Mouse (Mus musculus) ES-E14 (cell line): ENCODE measurements around the gene Zmiz1. TPM values are rescaled to one million over a fixed set of nuclear protein-coding genes. Genes with fewer than 3 reads are reported as not detected.
A peak's percentile ranks its signal among the peaks of the same experiment; 100 is the strongest.

Source experiments
- DNase-seq: peaks from one replicate; pipeline ENCODE4 v3.0.0-alpha.2; 2013; ENCODE audit warnings: low read depth, low spot score
- H3K27ac ChIP-seq: 2 replicates; pipeline ENCODE4 v1.5.1; 2012; ENCODE audit warnings: low read depth, mild to moderate bottlenecking, low read length, moderate library complexity, mixed read lengths; ENCODE audit not compliant: poor library complexity, insufficient read depth, severe bottlenecking
- H3K36me3 ChIP-seq: 2 replicates; pipeline ENCODE4 v1.6.1; 2012; ENCODE audit warnings: mild to moderate bottlenecking, low read length, moderate library complexity, mixed read lengths; ENCODE audit not compliant: control insufficient read depth, poor library complexity, insufficient read depth, severe bottlenecking
- H3K4me1 ChIP-seq, 2 experiments: fragments of 150-350 bp in 1 of 2; sonication (generic) in 1 of 2; 2 replicates each; pipeline ENCODE4 v1.6.1; 2012; ENCODE audit warnings: low read length in 2 of 2, mild to moderate bottlenecking in 1 of 2, mixed read lengths in 1 of 2; ENCODE audit not compliant: control insufficient read depth in 2 of 2, insufficient read depth in 2 of 2, poor library complexity in 1 of 2
- H3K4me3 ChIP-seq, 2 experiments: fragments of 150-350 bp in 1 of 2; sonication (generic) in 1 of 2; 2 replicates each; pipeline ENCODE4 v1.5.1; 2012; ENCODE audit warnings: low read length in 2 of 2, low read depth in 1 of 2, mild to moderate bottlenecking in 1 of 2, mixed read lengths in 1 of 2; ENCODE audit not compliant: insufficient read depth in 1 of 2, poor library complexity in 1 of 2, severe bottlenecking in 1 of 2
- H3K9ac ChIP-seq: 2 replicates; pipeline ENCODE4 v1.6.1; 2012; ENCODE audit warnings: low read depth, mild to moderate bottlenecking, low read length, mixed read lengths; ENCODE audit not compliant: poor library complexity, insufficient read depth, severe bottlenecking
- H3K9me3 ChIP-seq: fragments of 150-350 bp; sonication (generic); 2 replicates; pipeline ENCODE4 v1.6.1; 2012; ENCODE audit warnings: low read depth, mild to moderate bottlenecking, low read length; ENCODE audit not compliant: control insufficient read depth, insufficient read depth
- CHD2 ChIP-seq: IDR thresholded peaks from 2 replicates; pipeline ENCODE4 v1.6.1; 2014; ENCODE audit warnings: mild to moderate bottlenecking, low read depth, low read length, inconsistent platforms
- HCFC1 ChIP-seq: IDR thresholded peaks from 2 replicates; pipeline ENCODE4 v1.6.1; 2012; ENCODE audit warnings: low read length, inconsistent platforms, borderline replicate concordance; ENCODE audit not compliant: insufficient read depth
- MAFK ChIP-seq: IDR thresholded peaks from 2 replicates; pipeline ENCODE4 v1.6.1; 2014; ENCODE audit warnings: mild to moderate bottlenecking, low read depth, low read length, inconsistent platforms; ENCODE audit not compliant: insufficient read depth
- ZC3H11A ChIP-seq: IDR thresholded peaks from 2 replicates; pipeline ENCODE4 v1.6.1; 2012; ENCODE audit warnings: low read depth, mild to moderate bottlenecking, inconsistent platforms, low read length, borderline replicate concordance
- ZNF384 ChIP-seq: IDR thresholded peaks from 2 replicates; pipeline ENCODE4 v1.6.1; 2012; ENCODE audit warnings: low read depth, low read length, inconsistent platforms
- in situ Hi-C, 2 experiments: fragments of 600-800 bp; cut with MboI; formaldehyde crosslinking; loops; one replicate each; pipeline ENCODE4 v1.15.1; 2025; ENCODE audit warnings: low sequenced_read_pairs in 2 of 2, inconsistent platforms in 1 of 2; ENCODE audit not compliant: unreplicated experiment in 2 of 2
- total RNA-seq: library from RNA; depleted of rRNA; stranded (reverse); fragments of 300-350 nt; gene quantifications from 2 replicates; pipeline ENCODE4 v1.2.3, GENCODE M21; 2012

Gene Zmiz1
- total RNA-seq, 1 experiment, result 16.9 TPM

DNA sequence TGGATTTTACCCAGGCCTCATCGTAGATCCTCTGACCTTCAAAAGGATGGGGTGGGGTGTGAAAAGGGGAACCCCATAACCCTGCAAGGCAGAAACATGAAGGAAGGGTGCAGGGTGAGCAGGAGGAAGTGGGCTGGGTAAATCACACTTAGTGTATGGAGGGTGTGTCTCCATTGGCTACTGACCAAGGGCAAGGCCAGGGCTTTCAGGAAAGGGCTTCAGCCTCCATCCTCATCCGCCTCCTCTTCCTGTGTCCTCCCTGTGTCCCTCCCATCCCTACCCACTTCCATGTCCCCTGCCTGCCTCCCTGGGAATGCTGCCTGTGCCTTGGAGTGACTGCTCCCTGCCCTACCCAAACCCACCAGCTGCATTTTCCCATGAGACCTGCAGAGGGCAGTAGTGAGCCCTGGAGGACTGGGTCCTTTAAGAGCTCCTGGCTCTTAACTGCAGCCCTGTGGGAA lies 187.2 kb downstream of the Zmiz1 start:
- H3K9me3 ChIP-seq, result no peaks in the 10 kb centered on the region
- peaks cover 36% of the 10 kb centered on the region for H3K36me3 ChIP-seq
- no peak overlapping the region for H3K27ac ChIP-seq
- H3K4me1 ChIP-seq, result peaks cover 0 to 2% of the 10 kb centered on the region in 2 experiments; a peak in 1 of 4 replicates
- no peak overlapping the region for H3K4me3 ChIP-seq
- no peak overlapping the region for H3K9ac ChIP-seq
- in situ Hi-C loops, result loop anchor here in 1 of 2 experiments (10.0 kb wide), 1 partner anchor 59 kb away; no protein-coding TSS in a partner anchor
- DNase-seq, result peak; percentile 80
- no peak for TF ChIP-seq MAFK
- 0 out of 2 replicates have a peak, but pooled peaks have one; percentile 7 for TF ChIP-seq ZC3H11A

DNA sequence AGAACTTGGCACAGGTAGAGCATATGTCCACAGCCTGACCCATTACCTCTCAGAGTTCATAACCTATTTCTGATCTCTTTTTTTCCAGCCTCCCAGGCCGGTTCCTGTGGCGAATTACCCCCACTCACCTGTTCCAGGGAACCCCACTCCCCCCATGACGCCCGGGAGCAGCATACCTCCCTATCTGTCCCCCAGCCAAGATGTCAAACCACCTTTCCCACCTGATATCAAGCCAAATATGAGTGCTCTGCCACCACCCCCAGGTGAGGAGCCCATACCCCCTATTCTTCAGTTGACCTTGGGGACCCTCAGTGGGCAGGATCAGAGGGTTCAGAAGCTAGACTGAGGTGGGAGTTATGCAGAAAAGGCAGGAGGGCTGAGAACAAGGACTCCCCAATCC lies 192.1 kb downstream of the Zmiz1 start:
- TF ChIP-seq MAFK (no peak), CHD2 (no peak), ZC3H11A (no peak), ZNF384 (no peak), HCFC1 (no peak)
- in situ Hi-C loops, result no loop called here
- peaks cover 58% of the 10 kb centered on the region for H3K36me3 ChIP-seq
- H3K9ac ChIP-seq, result no peak overlapping the region
- DNase-seq, result no peak
- H3K4me1 ChIP-seq, result peaks cover 0 to 1% of the 10 kb centered on the region in 2 experiments; a peak in 1 of 4 replicates
- H3K27ac ChIP-seq, result no peak overlapping the region
- no peaks in the 10 kb centered on the region for H3K9me3 ChIP-seq
- H3K4me3 ChIP-seq, result no peak overlapping the region

DNA sequence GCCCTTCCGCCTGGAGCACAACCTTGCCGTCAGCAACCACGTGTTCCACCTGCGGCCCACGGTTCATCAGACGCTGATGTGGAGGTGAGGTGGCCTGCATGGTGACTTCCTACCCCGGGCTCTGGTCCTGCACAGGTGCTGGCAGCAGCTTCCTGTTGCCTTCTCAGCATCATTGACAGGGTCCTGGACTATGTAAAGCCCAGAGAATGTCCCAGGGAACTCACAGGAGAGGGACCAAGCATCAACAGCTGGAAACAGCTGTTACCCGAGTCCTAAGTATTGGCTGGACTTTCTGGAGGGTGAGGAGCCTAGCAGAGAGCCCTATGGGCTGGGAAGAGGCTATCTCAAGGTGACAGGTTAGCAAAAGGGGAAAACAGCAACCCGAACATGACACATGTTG lies 192.9 kb downstream of the Zmiz1 start:
- H3K9ac ChIP-seq, result no peak overlapping the region
- H3K36me3 ChIP-seq, result peaks cover 66% of the 10 kb centered on the region
- H3K4me3 ChIP-seq, result peak overlapping the region in 1 of 2 experiments; percentile 16; a peak in 1 of 4 replicates
- H3K27ac ChIP-seq, result no peak overlapping the region
- no peak for DNase-seq
- in situ Hi-C loops, result no loop called here
- no peak for TF ChIP-seq MAFK
- no peak for TF ChIP-seq ZNF384
- no peak for TF ChIP-seq ZC3H11A
- no peak for TF ChIP-seq HCFC1
- no peak for TF ChIP-seq CHD2
- no peaks in the 10 kb centered on the region for H3K9me3 ChIP-seq
- H3K4me1 ChIP-seq, result no peaks in the 10 kb centered on the region

DNA sequence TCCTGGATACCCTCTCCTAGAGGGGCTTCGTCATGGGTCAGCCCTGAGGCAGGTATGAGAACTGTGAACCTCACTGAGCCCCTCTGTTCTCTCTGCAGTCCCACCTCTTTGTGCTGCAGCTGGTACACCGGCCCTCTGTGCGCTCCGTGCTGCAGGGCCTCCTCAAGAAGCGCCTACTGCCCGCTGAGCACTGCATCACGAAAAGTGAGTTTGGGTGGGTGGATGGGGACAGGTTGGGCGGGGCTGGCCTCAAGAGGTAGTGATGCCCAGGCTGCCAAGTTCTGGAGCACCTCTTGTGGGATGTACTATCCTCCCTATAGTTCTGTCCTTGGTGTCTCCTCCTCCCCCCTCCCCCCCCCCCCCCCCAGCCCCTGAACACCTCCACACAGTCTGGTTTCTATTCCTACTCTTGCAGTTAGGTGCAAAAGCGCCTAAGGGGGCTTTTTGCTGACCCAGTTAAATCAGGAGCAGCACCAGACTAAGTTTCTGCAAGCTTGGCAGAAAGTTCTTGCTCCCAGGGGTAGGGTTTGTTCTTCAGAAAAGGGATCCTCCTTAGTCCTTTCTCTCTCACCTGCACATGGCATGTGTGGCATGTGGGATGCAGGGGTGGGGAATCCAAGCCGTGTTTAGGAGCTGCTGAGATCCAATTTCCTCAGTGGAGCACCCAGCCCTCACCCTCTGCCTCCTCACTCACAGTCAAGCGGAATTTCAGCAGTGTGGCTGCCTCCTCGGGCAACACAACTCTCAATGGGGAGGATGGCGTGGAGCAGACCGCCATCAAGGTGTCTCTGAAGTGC lies 195.6 kb downstream of the Zmiz1 start:
- TF ChIP-seq MAFK (no peak), ZNF384 (no peak), CHD2 (no peak), ZC3H11A (no peak), HCFC1 (no peak)
- Histone ChIP-seq H3K4me3 (no peak overlapping the region), H3K4me1 (no peaks in the 10 kb centered on the region), H3K27ac (no peak overlapping the region), H3K36me3 (peaks cover 70% of the 10 kb centered on the region), H3K9ac (no peak overlapping the region), H3K9me3 (no peaks in the 10 kb centered on the region)
- in situ Hi-C loops, result no loop called here
- no peak for DNase-seq
